In the genomic region with DNA sequence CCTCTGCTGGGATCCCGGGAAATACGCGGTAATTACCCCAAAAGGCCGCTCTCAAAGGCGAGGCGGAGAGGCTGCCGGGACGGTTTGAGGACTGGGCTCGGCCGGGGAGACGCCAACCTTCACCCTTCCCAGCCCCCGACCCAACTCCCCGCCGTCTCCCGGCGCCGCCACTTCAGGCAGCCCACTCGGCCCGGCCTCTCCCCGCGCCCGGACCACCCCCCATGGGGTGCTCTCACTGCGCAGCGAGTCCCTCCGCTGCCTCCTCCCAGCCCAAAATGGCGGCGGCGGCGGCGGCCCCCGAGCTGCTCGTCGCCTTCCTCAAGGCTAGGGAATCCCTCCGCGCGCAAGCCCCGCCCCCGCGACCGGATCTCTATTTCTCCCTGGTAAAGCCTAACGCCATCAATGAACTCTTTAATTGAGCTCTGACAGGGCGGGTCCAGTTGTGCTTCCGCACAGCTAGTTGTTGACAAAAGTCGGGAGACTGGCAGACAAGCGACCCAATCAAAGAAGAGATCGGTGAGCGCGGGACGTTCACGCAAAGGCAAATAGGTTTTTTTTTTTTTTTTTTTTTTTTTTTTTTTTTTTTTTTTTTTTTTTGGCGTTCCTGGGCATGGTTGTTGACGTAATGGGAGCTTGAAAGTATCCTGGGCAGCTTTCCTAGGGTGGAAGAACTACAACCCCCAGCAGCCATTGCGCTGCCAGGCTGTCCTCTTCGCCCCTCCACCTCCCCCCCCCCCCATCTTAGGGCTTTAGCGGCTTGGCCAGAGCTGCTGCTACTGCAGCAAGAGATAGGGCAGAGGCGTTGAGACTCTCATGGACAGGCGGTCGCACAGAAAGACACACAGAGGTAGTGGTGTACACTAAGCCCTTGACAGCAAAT, we compare ENCODE assay signal across 8 mouse cellular contexts. TPM values are rescaled to one million over a fixed set of nuclear protein-coding genes. Genes with fewer than 3 reads are reported as not detected.
A peak's percentile ranks its signal among the peaks of the same experiment; 100 is the strongest.
DNase-seq lines count a peak whose midpoint lies in the region; ATAC-seq and TF ChIP-seq lines count a peak whose summit lies in the region.

No protein-coding gene starts in this region.

- TF ChIP-seq EP300 in ES-Bruce4 (IDR thresholded peaks at IDR 0.05; ENCODE audit: insufficient read depth, low read depth, low read length): no peak
- peak; percentile 73 for TF ChIP-seq EP300 in liver, postnatal 0 days (IDR thresholded peaks at IDR 0.05; ENCODE audit: low read depth)

- peaks cover 3% of the 10 kb centered on the region for H3K4me1 ChIP-seq in ES-Bruce4 (ENCODE audit: control insufficient read depth, insufficient read depth, low read length)
- H3K4me1 ChIP-seq in forebrain, embryonic 13.5 days: peaks cover 37% of the 10 kb centered on the region
- H3K4me1 ChIP-seq in liver, postnatal 0 days (ENCODE audit: insufficient read depth): peaks cover 38% of the 10 kb centered on the region
- peaks cover 22% of the 10 kb centered on the region; the same call in 1 of the 2 replicates for H3K4me1 ChIP-seq in neural tube, embryonic 14.5 days (ENCODE audit: control insufficient read depth, insufficient read depth, low read length)

- no peak for TF ChIP-seq CTCF in ES-Bruce4 (IDR thresholded peaks at IDR 0.05; ENCODE audit: low read depth, low read length)
- TF ChIP-seq CTCF in liver, postnatal 0 days (IDR thresholded peaks at IDR 0.05; ENCODE audit: low read depth): no peak

- H3K27ac ChIP-seq in ES-Bruce4 (ENCODE audit: insufficient read depth, low read length): peak overlapping the region; percentile 62
- peak overlapping the region; percentile 95 for H3K27ac ChIP-seq in forebrain, embryonic 13.5 days
- peak overlapping the region; percentile 98 for H3K27ac ChIP-seq in liver, postnatal 0 days (ENCODE audit: low read depth)
- peak overlapping the region; percentile 97 for H3K27ac ChIP-seq in neural tube, embryonic 14.5 days (ENCODE audit: low read depth, low read length)

- H3K36me3 ChIP-seq in ES-Bruce4 (ENCODE audit: control insufficient read depth, insufficient read depth, low read length, poor library complexity, severe bottlenecking): peaks cover 8% of the 10 kb centered on the region; the same call in 1 of the 2 replicates
- no peaks in the 10 kb centered on the region for H3K36me3 ChIP-seq in forebrain, embryonic 13.5 days (ENCODE audit: poor library complexity, severe bottlenecking)
- H3K36me3 ChIP-seq in liver, postnatal 0 days (replicated peaks; ENCODE audit: insufficient read depth, low read length): no peaks in the 10 kb centered on the region
- no peaks in the 10 kb centered on the region for H3K36me3 ChIP-seq in neural tube, embryonic 14.5 days (ENCODE audit: control insufficient read depth, insufficient read depth, low read length)

- intact Hi-C loops in heart, postnatal 10 days (cut with DNase I): loop anchor here (2.0 kb wide), 1 partner anchor 26 kb away; no protein-coding TSS in a partner anchor

- H3K27me3 ChIP-seq in ES-Bruce4 (ENCODE audit: control insufficient read depth, insufficient read depth, low read length, poor library complexity, severe bottlenecking): no peaks in the 10 kb centered on the region
- H3K27me3 ChIP-seq in forebrain, embryonic 13.5 days: no peaks in the 10 kb centered on the region
- no peaks in the 10 kb centered on the region for H3K27me3 ChIP-seq in liver, postnatal 0 days (ENCODE audit: insufficient read depth, low read length)
- no peaks in the 10 kb centered on the region for H3K27me3 ChIP-seq in neural tube, embryonic 14.5 days (ENCODE audit: control insufficient read depth, insufficient read depth, low read length)

- peak overlapping the region; percentile 81 for H3K4me2 ChIP-seq in forebrain, embryonic 13.5 days
- H3K4me2 ChIP-seq in liver, postnatal 0 days (ENCODE audit: low read depth, low read length): peak overlapping the region; percentile 74
- H3K4me2 ChIP-seq in neural tube, embryonic 14.5 days (ENCODE audit: low read depth, low read length): peak overlapping the region; percentile 62

- H3K9me3 ChIP-seq in ES-Bruce4 (replicated peaks; ENCODE audit: control insufficient read depth, insufficient read depth, low read length, poor library complexity, severe bottlenecking): no peaks in the 10 kb centered on the region
- H3K9me3 ChIP-seq in forebrain, embryonic 13.5 days (replicated peaks): no peaks in the 10 kb centered on the region
- no peaks in the 10 kb centered on the region for H3K9me3 ChIP-seq in liver, postnatal 0 days (ENCODE audit: low read length)
- H3K9me3 ChIP-seq in neural tube, embryonic 14.5 days (ENCODE audit: control insufficient read depth, low read length): no peaks in the 10 kb centered on the region

- peak; percentile 86 for TF ChIP-seq POLR2A in ES-Bruce4 (IDR thresholded peaks at IDR 0.05; ENCODE audit: insufficient read depth, low read length)

- H3K9ac ChIP-seq in ES-Bruce4 (ENCODE audit: low read depth, poor library complexity, severe bottlenecking): peak overlapping the region; percentile 98
- H3K9ac ChIP-seq in forebrain, embryonic 13.5 days: peak overlapping the region; percentile 99
- H3K9ac ChIP-seq in liver, postnatal 0 days (replicated peaks): peak overlapping the region; percentile 100
- peak overlapping the region; percentile 97 for H3K9ac ChIP-seq in neural tube, embryonic 14.5 days (replicated peaks; ENCODE audit: low read depth, low read length)

- peak; percentile 95 for ATAC-seq in cerebellum, adult (ENCODE audit: insufficient number of reproducible peaks, low FRiP score, low TSS enrichment)
- ATAC-seq in forebrain, embryonic 13.5 days: peak; percentile 95
- peak; percentile 92 for ATAC-seq in liver, postnatal 0 days
- peak; percentile 95 for ATAC-seq in neural tube, embryonic 14.5 days (ENCODE audit: low read depth)

- WGBS in forebrain, embryonic 13.5 days: under 1% methylated on average over 54 of the region's 58 CpGs
- WGBS in large intestine, adult 2 months: under 1% methylated on average over 56 of the region's 58 CpGs
- 2% methylated on average over 58 of the region's 58 CpGs for whole genome bisulfite sequencing in liver, postnatal 0 days (ENCODE audit: insufficient replicate concordance)
- under 1% methylated on average over 51 of the region's 58 CpGs for WGBS in neural tube, embryonic 14.5 days

- H3K4me3 ChIP-seq in ES-Bruce4 (ENCODE audit: low read depth, low read length): peak overlapping the region; percentile 86
- H3K4me3 ChIP-seq in forebrain, embryonic 13.5 days: peak overlapping the region; percentile 88
- H3K4me3 ChIP-seq in liver, postnatal 0 days (ENCODE audit: low read depth, low read length): peak overlapping the region; percentile 99
- H3K4me3 ChIP-seq in neural tube, embryonic 14.5 days (ENCODE audit: low read depth, low read length): peak overlapping the region; percentile 81

- DNase-seq in heart, postnatal 10 days: peak; percentile 100
- DNase-seq in large intestine, adult 2 months (ENCODE audit: low read depth, low spot score): peak; percentile 100
- peak; percentile 100 for DNase-seq in liver, postnatal 0 days
- DNase-seq in testis, postnatal 10 days (ENCODE audit: low spot score): peak; percentile 100

RNA-seq across cellular contexts. Expression of gene Hexim2, which starts 0.6 kb away (rescaled TPM):
- 1.7 and 4.5 TPM in 2 replicates for polyA plus RNA-seq in ES-Bruce4 (2011; ENCODE audit: insufficient read depth, insufficient read length, low read depth, missing spikeins)
- 13.4 and 13.9 TPM in 2 replicates for polyA plus RNA-seq in forebrain, embryonic 13.5 days (2015; fragmentation: Nextera tagmentation; extraction: Ambion mirVana)
- total RNA-seq in heart, postnatal 10 days (2021): 1 to 10 TPM; 3.1 to 3.9 TPM
- 2.4 and 3.3 TPM in 2 replicates for polyA plus RNA-seq in large intestine, adult 2 months (2012; rRNA removed)
- polyA plus RNA-seq in liver, postnatal 0 days (2015; fragmentation: Nextera tagmentation; extraction: Ambion mirVana): 3.4 and 3.7 TPM in 2 replicates
- polyA plus RNA-seq in neural tube, embryonic 14.5 days (2014; fragmentation: Nextera tagmentation; extraction: Ambion mirVana): 24.4 and 29.8 TPM in 2 replicates

RNA-seq across cellular contexts. Expression of gene Hexim1, which starts 16.8 kb away (rescaled TPM):
- 17.2 and 20.1 TPM in 2 replicates for polyA plus RNA-seq in ES-Bruce4 (2011; ENCODE audit: insufficient read depth, insufficient read length, low read depth, missing spikeins)
- 3.3 and 4.1 TPM in 2 replicates for polyA plus RNA-seq in forebrain, embryonic 13.5 days (2015; fragmentation: Nextera tagmentation; extraction: Ambion mirVana)
- 10 to 100 TPM; 20.4 to 22.6 TPM for total RNA-seq in heart, postnatal 10 days (2021)
- polyA plus RNA-seq in large intestine, adult 2 months (2012; rRNA removed): 11.5 and 14.1 TPM in 2 replicates
- 2.6 and 2.7 TPM in 2 replicates for polyA plus RNA-seq in liver, postnatal 0 days (2015; fragmentation: Nextera tagmentation; extraction: Ambion mirVana)
- polyA plus RNA-seq in neural tube, embryonic 14.5 days (2014; fragmentation: Nextera tagmentation; extraction: Ambion mirVana): 5.8 and 6.1 TPM in 2 replicates

RNA-seq across cellular contexts. Expression of gene Acbd4, which starts 31.3 kb away (rescaled TPM):
- 15.0 and 19.4 TPM in 2 replicates for polyA plus RNA-seq in ES-Bruce4 (2011; ENCODE audit: insufficient read depth, insufficient read length, low read depth, missing spikeins)
- 8.1 TPM in 2 replicates for polyA plus RNA-seq in forebrain, embryonic 13.5 days (2015; fragmentation: Nextera tagmentation; extraction: Ambion mirVana)
- 10 to 100 TPM; 35.5 to 37.4 TPM for total RNA-seq in heart, postnatal 10 days (2021)
- polyA plus RNA-seq in large intestine, adult 2 months (2012; rRNA removed): 71.3 and 168 TPM in 2 replicates
- polyA plus RNA-seq in liver, postnatal 0 days (2015; fragmentation: Nextera tagmentation; extraction: Ambion mirVana): 56.5 and 57.0 TPM in 2 replicates
- polyA plus RNA-seq in neural tube, embryonic 14.5 days (2014; fragmentation: Nextera tagmentation; extraction: Ambion mirVana): 8.1 and 8.2 TPM in 2 replicates

RNA-seq across cellular contexts. Expression of gene Plcd3, which starts 31.4 kb away (rescaled TPM):
- polyA plus RNA-seq in ES-Bruce4 (2011; ENCODE audit: insufficient read depth, insufficient read length, low read depth, missing spikeins): 14.7 and 17.5 TPM in 2 replicates
- polyA plus RNA-seq in forebrain, embryonic 13.5 days (2015; fragmentation: Nextera tagmentation; extraction: Ambion mirVana): 0.92 and 1.2 TPM in 2 replicates
- 10 to 100 TPM; 26.7 to 27.7 TPM for total RNA-seq in heart, postnatal 10 days (2021)
- 2.8 and 3.6 TPM in 2 replicates for polyA plus RNA-seq in large intestine, adult 2 months (2012; rRNA removed)
- polyA plus RNA-seq in liver, postnatal 0 days (2015; fragmentation: Nextera tagmentation; extraction: Ambion mirVana): 0.82 and 0.85 TPM in 2 replicates
- polyA plus RNA-seq in neural tube, embryonic 14.5 days (2014; fragmentation: Nextera tagmentation; extraction: Ambion mirVana): 1.3 and 1.4 TPM in 2 replicates

RNA-seq across cellular contexts. Expression of gene Fmnl1, which starts 38.1 kb away (rescaled TPM):
- polyA plus RNA-seq in ES-Bruce4 (2011; ENCODE audit: insufficient read depth, insufficient read length, low read depth, missing spikeins): 1.7 and 4.9 TPM in 2 replicates
- polyA plus RNA-seq in forebrain, embryonic 13.5 days (2015; fragmentation: Nextera tagmentation; extraction: Ambion mirVana): 0.76 and 0.92 TPM in 2 replicates
- 10 to 100 TPM; 14.4 to 15.6 TPM for total RNA-seq in heart, postnatal 10 days (2021)
- polyA plus RNA-seq in large intestine, adult 2 months (2012; rRNA removed): 8.4 and 12.1 TPM in 2 replicates
- 4.1 and 5.9 TPM in 2 replicates for polyA plus RNA-seq in liver, postnatal 0 days (2015; fragmentation: Nextera tagmentation; extraction: Ambion mirVana)
- polyA plus RNA-seq in neural tube, embryonic 14.5 days (2014; fragmentation: Nextera tagmentation; extraction: Ambion mirVana): 5.1 and 9.2 TPM in 2 replicates

Comparison
In these comparisons a context has a peak if more than half of its experiments do, and no peak if none do; other contexts are left out.
1. Peak in every context shown above with its lines: DNase-seq, ATAC-seq, H3K4me3 ChIP-seq and H3K27ac ChIP-seq.